Mouse (Mus musculus): ENCODE measurements around the gene Olfr368.

Gene Olfr368

DNA sequence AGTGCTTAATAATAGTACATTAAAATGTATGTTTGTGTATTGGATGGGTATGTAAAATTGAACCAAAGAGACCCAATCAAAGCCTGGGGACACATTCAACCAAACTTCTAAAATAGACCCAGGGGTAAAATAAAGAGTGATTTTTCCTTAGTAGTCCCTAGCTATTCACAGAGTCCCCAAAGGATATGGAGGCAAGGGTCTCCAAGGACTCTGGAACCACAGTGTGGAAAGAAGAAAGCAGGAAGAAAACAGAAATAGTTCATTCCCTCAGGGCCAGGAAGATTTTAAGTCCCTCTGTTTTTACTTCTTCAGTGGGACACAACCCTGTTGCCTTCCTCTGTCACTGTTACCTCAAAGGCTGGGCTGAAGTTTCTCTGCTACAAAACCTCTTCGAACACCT, at the start of gene Olfr368:
Olfr368 (plus strand) TSS at position 301 of the 400 bp plus-strand sequence.
- DNase-seq (ENCODE audit: low spot score in 2 of 2) = no peak

DNA sequence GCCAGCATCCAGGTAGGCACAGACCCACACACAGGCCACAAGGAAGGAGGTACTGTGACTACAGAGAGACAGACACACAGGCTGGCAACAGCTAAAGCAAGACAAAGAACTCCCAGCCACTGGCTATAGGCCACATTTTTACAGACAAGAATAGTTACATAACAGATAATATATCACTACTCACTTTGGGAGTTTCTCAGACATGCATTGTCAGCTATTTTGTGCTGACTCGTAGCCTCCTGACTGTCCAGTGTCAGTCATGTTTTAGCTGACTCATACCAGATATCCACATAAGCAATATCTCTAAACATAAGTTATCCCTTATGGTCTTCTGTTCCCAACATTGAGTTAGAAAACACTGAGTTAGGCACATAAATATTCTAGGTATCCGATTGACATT, 7.0 kb downstream of the Olfr368 start:
- no peak for DNase-seq (ENCODE audit: low spot score in 2 of 2)

DNA sequence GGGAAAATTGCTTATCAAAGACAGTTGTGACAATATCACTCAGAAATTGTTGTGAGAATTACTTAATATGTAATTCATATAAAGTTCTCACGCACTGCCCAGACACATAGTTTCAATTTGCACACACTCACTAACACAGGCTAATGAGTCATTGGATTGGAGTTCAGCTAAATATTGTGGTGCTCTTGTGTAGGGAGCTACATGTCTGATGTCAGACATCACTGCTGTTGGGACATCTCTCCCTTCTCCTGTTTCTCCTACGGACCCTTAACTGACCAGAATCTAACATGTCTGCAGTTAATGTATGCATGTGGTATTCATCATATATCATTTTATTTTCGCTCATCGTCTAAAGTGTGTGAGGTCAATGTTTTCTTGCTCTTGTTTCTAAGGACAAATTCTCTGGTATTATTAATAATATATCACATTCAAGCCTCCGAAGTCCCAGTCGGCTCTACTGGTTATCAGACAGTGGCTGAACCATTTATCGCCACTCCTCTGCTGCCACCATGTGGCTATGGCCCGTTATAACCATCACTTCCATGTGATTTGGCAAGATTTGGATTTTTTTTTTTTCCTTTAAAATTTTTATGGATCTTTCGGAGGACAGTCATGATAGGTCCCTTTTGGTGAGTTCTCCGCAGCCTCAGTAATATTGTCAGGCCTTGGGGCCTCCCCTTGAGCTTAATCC, 12.3 kb downstream of the Olfr368 start:
- no peak for DNase-seq (ENCODE audit: low spot score in 2 of 2)

DNA sequence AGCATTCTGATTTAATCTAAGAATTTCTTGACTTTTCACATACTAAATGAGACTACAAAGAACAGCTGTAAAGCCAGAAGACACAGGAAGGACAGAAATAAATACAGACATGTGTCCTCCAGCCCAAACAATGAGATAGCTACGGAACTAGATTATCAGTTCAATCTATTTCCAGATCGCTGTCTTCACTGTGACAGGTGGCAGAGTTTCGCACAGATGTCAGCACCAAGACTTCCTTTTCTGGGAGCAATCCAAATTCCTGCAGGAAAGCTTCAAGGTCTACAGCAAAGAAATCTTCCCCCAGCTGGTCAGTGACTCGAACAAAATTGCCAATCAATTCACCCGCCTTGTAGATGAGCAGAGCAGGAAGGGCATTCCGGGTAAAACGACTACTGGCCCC, 25.4 kb downstream of the Olfr368 start:
- peak in 1 of 2 experiments; percentile 47 for DNase-seq (ENCODE audit: low spot score in 2 of 2)

DNA sequence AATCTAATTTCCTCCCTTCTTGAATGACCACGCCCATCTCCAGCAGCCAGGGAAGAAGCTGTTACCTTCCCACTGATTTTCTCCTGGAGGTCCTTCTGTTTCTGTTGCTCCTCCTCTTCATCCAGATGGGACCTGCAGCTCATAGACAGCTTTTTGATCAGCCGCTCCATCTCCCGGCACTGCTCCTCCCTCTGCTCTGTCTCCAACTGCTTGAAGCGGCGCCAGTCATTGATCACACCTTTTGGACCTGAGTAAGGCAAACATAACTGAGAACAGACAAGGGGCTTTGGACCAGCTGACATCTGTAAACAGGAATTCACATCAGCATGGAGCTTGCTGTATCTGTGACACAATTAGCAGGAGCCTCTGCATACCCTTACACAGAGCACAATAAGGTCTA, 29.3 kb downstream of the Olfr368 start:
- DNase-seq (ENCODE audit: low spot score in 2 of 2) = peak in 1 of 2 experiments; percentile 49

DNA sequence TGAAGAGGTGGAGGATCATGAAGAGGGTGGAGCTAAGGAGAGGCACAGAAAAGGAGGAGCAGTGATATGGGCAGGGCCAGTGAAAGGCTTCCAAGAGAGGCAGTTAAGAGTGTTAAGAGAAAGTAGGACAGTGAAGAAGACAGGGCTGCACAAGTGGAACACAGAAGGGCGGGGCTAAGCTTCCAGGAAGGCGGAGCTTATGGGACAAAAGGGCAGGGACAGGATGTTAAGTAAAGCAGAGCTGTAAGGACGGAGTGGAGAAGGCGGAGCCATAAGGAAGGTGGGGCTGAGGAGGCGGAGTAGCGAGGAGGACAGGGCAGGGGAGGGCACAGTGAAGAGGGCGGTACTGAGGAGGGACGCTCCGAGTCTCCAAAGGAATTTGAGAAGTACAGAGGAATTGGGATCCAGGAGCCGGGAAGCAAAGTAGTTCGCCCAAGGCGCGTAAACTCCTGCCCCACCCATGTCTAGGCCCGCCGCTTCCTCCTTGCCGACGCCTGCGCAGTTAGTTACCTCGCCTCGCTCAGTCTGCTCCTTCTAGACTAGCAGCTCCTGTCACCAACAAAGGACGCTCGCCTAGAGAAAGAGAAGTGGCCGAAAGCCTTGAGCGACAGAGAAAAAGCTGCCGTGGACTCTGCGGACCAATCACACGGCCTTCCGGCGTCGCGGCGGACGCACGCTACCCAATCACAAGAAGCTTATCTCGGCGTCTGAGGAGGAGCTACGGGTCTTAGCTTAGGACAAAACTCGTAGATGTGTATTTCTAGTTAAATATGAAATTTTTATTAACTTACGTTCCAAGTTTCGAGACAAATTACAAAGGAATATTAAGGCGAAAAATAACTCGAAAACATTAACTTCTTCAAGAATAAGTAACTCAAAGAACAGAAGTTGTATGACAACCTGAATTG, 32.6 kb downstream of the Olfr368 start, which contains the start of gene Pdcl:
Pdcl (minus strand) TSS at position 700 of the 908 bp plus-strand sequence.
- peak; percentile 87 to 91 for DNase-seq (ENCODE audit: low spot score in 2 of 2)

DNA sequence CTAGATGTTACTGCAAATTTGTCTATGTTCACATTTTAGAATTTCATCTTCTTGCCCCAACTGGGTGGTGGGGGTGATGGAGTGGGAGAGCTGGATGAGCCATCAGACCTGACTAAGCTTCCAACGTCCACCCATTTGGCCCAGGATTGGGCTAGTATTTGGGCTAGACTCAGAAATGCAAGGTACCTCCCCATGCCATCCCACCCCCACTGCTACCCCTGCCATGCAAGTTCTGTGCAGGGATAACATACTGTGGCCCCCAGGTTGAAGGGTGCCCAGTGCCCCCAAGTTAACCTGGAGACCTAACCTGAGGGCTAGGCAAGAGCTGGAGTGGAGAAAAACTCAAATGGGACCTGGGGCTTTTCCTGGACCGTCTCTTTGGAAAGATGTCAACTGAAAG, 33.6 kb downstream of the Olfr368 start:
- DNase-seq (ENCODE audit: low spot score in 2 of 2) = peak in 1 of 2 experiments; percentile 54

DNA sequence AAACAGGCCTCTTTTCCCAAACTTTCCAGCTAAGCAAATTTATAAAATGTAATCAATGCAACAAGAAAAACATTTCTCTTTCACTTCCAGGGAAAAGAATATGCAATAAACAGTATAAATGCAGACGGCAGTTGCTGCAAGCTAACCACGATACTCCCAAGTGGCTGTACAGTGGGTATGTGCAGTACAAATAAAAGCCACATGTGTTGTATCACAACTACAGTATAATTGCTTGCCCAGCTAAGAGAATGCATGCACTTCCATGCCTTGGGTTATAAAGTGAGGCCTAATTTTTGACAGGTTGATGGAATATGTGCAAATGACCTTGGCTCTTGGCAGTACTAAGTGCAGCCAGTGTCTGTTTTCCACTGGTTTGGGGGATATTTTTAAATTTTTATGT, 44.3 kb downstream of the Olfr368 start:
- DNase-seq (ENCODE audit: low spot score in 2 of 2) = no peak

DNA sequence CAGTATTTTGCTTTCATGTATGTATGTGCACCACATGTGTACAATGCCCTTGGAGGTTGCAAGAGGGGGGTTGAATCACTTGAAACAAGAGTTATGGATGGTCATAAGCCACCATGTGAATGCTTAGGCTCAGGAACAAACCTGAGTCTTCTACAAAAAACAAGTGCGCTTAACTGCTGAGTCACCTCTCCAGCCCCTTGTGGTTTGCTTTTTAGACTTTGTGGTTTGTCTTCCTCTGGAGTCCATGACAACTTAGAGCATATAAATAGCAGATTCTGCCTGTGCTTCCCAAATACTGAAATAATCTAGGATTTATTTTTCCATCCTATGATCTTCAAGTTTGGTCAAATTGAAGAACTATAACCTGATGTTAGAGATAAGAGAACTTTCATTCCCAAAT, 49.7 kb downstream of the Olfr368 start:
- no peak for DNase-seq (ENCODE audit: low spot score in 2 of 2)

DNA sequence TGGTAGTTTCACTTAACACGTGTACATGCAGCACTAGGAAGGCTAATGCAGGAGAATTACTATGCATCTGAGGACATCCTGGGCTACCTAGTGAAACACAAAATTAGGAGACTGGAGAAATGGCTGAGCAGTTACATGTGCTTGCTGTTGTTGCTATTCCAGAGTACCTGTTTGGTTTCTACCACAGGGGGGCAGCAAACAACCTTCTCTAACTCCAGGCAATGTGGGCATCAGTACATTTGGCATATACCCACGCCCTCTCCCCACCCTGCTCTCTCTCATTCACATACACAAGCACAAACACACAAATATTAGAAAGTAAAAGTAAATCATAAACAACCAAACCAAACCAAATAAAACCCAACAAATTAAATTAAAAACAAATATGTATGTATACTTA, 53.9 kb downstream of the Olfr368 start:
- peak; percentile 60 to 78 for DNase-seq (ENCODE audit: low spot score in 2 of 2)

Measured in spleen, postnatal 4 days (tissue).